Mouse (Mus musculus) lung, embryonic 14.5 days (tissue): ENCODE results near the gene Eef1akmt2. TPM values are rescaled to one million over a fixed set of nuclear protein-coding genes. Genes with fewer than 3 reads are reported as not detected.

Source experiments
- ATAC-seq: fragments of 200-750 bp; cut with Nextera tagmentation; 2 replicates; pipeline ENCODE4 v1.8.0; 2017; ENCODE audit warnings: mild to moderate bottlenecking, moderate TSS enrichment, moderate library complexity; ENCODE audit not compliant: insufficient read depth
- DNase-seq: peaks from one replicate; pipeline ENCODE4 v3.0.0-alpha.2; 2015
- H3K27ac ChIP-seq: fragments of 300-500 bp; sonication (generic); 2 replicates; pipeline ENCODE4 v1.5.1; 2014; ENCODE audit warnings: low read depth, mild to moderate bottlenecking, moderate library complexity
- H3K27me3 ChIP-seq: fragments of 300-500 bp; sonication (generic); 2 replicates; pipeline ENCODE4 v1.6.1; 2014; ENCODE audit warnings: low read length, control low read depth; ENCODE audit not compliant: insufficient read depth
- H3K36me3 ChIP-seq: fragments of 300-500 bp; sonication (generic); 2 replicates; pipeline ENCODE4 v1.6.1; 2014; ENCODE audit warnings: control low read depth; ENCODE audit not compliant: insufficient read depth
- H3K4me1 ChIP-seq: fragments of 300-500 bp; sonication (generic); 2 replicates; pipeline ENCODE4 v1.6.1; 2014; ENCODE audit warnings: antibody characterized with exemption, control low read depth; ENCODE audit not compliant: insufficient read depth
- H3K4me2 ChIP-seq: fragments of 300-500 bp; sonication (generic); 2 replicates; pipeline ENCODE4 v1.6.1; 2014; ENCODE audit warnings: mild to moderate bottlenecking
- H3K4me3 ChIP-seq: fragments of 300-500 bp; sonication (generic); 2 replicates; pipeline ENCODE4 v1.5.1; 2014; ENCODE audit warnings: low read depth, low read length
- H3K9ac ChIP-seq: fragments of 300-500 bp; sonication (generic); 2 replicates; pipeline ENCODE4 v1.6.1; 2014
- H3K9me3 ChIP-seq: fragments of 300-500 bp; sonication (generic); 2 replicates; pipeline ENCODE4 v1.6.1; 2016; ENCODE audit warnings: low read depth, low read length, control low read depth
- CTCF ChIP-seq: IDR thresholded peaks from 2 replicates; pipeline ENCODE4 v1.5.1; 2016; ENCODE audit warnings: antibody characterized with exemption, low read depth
- WGBS: fragments of 180-500 bp; shearing (Covaris S2); extraction: QIAGEN DNeasy Blood & Tissue Kit; methylation state at CpG from one replicate; pipeline ENCODE4 v1.1.7; 2014; 5-methylcytosine and 5-hydroxymethylcytosine counted together
- polyA plus RNA-seq: library from polyadenylated mRNA; unstranded; fragments of >200 nt; fragmentation: Nextera tagmentation; extraction: Ambion mirVana; gene quantifications from 2 replicates; pipeline ENCODE4 v1.2.1, GENCODE M21; 2014

Gene Eef1akmt2
- polyA plus RNA-seq, 1 experiment from 2014 or later, result 61.8 TPM

DNA sequence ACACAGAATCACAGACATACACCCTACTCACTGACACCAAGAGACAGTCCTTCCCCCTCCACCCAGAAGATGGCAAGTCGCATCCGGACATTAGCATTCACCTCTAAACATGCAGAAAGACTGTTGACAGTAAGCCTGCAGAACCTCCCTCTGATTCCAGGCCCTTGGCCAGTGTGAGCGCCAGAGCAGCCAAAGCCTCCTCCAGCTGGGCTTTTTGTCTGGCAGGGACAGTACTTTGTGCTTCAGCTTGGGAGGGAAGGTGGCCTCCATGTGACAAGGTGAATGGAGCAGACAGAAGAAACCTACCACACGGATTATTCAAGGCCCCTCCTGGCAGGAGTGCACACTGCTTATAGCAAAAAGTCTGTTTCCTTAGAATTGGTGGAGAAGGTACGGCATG, 46.2 kb downstream of the Eef1akmt2 start:
- Histone ChIP-seq H3K4me2 (no peak overlapping the region), H3K27me3 (no peaks in the 10 kb centered on the region), H3K4me3 (no peak overlapping the region), H3K27ac (no peak overlapping the region), H3K4me1 (peaks cover 32% of the 10 kb centered on the region), H3K9me3 (no peaks in the 10 kb centered on the region), H3K36me3 (no peaks in the 10 kb centered on the region), H3K9ac (no peak overlapping the region)
- ATAC-seq, result no peak
- WGBS, result 65% methylated on average over 5 of the region's 5 CpGs
- peak; percentile 28 for DNase-seq
- TF ChIP-seq CTCF, result no peak

DNA sequence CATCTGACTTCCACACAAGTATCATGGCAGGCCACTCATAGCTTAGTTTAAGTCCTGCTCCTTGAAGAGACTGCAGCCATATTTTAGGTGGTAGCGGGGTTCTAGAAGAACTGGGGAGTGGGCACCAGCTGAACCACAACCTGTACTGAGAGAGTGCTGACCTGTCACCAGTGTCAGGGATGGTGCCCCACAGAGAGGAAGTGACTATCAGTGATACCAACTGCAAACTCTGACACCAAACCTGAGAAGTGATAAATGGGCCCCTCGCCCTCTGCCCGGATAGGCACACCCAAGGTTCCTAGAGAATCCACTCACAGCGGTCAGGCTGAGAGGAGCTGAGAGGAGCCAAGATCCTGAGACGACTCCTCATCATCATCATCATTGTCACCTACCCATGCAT, 47.5 kb downstream of the Eef1akmt2 start:
- Histone ChIP-seq H3K4me1 (peaks cover 24% of the 10 kb centered on the region), H3K4me3 (no peak overlapping the region), H3K27ac (no peak overlapping the region), H3K9me3 (no peaks in the 10 kb centered on the region), H3K9ac (no peak overlapping the region), H3K36me3 (no peaks in the 10 kb centered on the region), H3K4me2 (no peak overlapping the region), H3K27me3 (no peaks in the 10 kb centered on the region)
- 80% methylated on average over 5 of the region's 5 CpGs for WGBS
- DNase-seq (no peak), ATAC-seq (no peak)
- TF ChIP-seq CTCF, result no peak

DNA sequence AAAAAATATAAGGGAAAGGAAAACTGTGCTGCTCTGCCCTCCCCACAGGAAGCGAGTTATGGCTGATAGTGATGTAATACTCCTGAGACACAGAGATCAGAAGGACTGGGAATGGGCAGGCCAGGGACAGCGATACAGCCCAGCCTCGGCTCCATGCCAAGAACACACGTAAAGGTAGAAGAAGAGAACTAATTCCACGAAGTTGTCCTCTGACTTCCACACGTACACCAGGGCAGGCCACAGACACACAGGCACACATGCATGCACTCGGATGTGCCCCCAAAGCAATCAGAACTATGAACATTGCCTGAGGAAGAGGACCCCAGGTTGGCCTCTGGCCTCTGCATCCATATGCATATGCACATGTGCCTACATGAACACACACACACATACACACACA, 48.0 kb downstream of the Eef1akmt2 start:
- H3K36me3 ChIP-seq, result no peaks in the 10 kb centered on the region
- 67% methylated on average over 7 of the region's 7 CpGs for WGBS
- no peaks in the 10 kb centered on the region for H3K27me3 ChIP-seq
- no peak for DNase-seq
- no peak overlapping the region for H3K4me2 ChIP-seq
- no peak overlapping the region for H3K27ac ChIP-seq
- ATAC-seq, result no peak
- peaks cover 24% of the 10 kb centered on the region for H3K4me1 ChIP-seq
- no peak for TF ChIP-seq CTCF
- no peak overlapping the region for H3K9ac ChIP-seq
- H3K4me3 ChIP-seq, result no peak overlapping the region
- no peaks in the 10 kb centered on the region for H3K9me3 ChIP-seq

DNA sequence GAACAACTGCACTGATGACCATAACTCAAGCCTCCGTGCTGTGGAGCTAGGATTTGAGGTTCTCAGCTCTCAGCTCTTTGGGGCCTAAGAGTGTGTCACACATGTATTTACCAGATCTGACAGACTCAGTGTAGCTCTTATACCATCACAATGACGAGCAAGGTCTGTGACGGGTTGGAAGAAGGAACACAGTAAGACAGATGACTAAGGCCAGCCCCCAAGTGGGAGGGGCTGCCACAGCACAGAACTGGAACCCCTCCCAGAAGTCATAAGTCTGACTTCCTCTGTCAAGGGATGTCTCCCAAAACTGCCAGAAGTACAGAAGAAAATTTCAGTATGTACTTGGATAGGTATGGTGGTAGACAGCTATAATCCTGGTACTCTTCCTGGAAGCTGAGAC, 48.5 kb downstream of the Eef1akmt2 start:
- DNase-seq, result peak; percentile 49

DNA sequence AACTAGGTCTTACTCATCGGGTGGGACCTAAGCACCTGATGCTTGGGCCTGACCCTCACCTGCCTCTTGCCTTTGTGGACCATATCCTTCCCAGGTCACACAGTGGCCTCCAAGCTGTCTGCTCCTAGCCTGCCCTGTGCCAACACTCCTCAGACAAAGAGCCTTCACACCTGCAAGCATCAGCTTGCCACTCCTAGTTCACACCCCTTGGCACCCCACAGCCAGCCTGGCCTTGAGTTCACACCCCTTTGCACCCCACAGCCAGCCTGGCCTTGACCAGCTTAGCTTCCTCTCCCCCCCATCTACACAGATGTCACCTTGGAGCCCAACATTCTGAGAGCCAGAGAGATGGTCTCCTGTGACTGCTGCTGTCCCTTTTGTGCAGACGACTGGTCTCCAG, 49.1 kb downstream of the Eef1akmt2 start:
- Histone ChIP-seq H3K9ac (no peak overlapping the region), H3K27ac (no peak overlapping the region), H3K4me3 (no peak overlapping the region), H3K4me1 (peaks cover 12% of the 10 kb centered on the region), H3K36me3 (no peaks in the 10 kb centered on the region), H3K4me2 (no peak overlapping the region), H3K9me3 (no peaks in the 10 kb centered on the region), H3K27me3 (no peaks in the 10 kb centered on the region)
- no peak for TF ChIP-seq CTCF
- WGBS, result 60% methylated on average over 2 of the region's 2 CpGs
- DNase-seq (no peak), ATAC-seq (no peak)

More for the DNA sequence above, 48.5 kb downstream of the Eef1akmt2 start:
- H3K27me3 ChIP-seq, result no peaks in the 10 kb centered on the region
- H3K4me3 ChIP-seq, result no peak overlapping the region
- no peak for TF ChIP-seq CTCF
- ATAC-seq, result no peak
- H3K9me3 ChIP-seq, result no peaks in the 10 kb centered on the region
- no peaks in the 10 kb centered on the region for H3K36me3 ChIP-seq
- no peak overlapping the region for H3K4me2 ChIP-seq
- 56% methylated on average over 3 of the region's 3 CpGs for WGBS
- no peak overlapping the region for H3K9ac ChIP-seq
- peaks cover 19% of the 10 kb centered on the region for H3K4me1 ChIP-seq
- H3K27ac ChIP-seq, result no peak overlapping the region

DNA sequence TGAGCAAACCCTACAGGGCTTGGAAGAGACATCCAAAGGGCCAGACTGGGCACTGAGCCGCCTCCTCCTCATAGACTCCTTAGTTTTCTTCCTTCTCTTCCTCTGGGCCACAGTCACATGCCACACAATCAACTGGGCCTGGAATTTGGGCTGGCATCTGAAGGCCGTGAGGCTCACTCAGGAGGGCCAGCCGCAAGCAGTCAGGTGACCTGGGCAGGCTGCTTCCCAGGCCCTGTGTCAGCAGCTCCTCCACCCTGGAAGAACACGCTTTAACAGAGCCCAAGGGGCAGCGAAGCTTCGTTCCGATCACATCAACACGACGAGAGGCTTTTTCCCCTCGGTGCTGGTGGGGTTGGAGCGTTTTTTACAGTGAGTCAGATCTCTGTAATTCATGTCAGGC, 49.8 kb downstream of the Eef1akmt2 start:
- ATAC-seq (no peak), DNase-seq (no peak)
- Histone ChIP-seq H3K36me3 (no peaks in the 10 kb centered on the region), H3K27ac (no peak overlapping the region), H3K4me1 (peaks cover 11% of the 10 kb centered on the region), H3K4me2 (no peak overlapping the region), H3K27me3 (no peaks in the 10 kb centered on the region), H3K4me3 (no peak overlapping the region), H3K9ac (no peak overlapping the region), H3K9me3 (no peaks in the 10 kb centered on the region)
- 84% methylated on average over 11 of the region's 11 CpGs for WGBS
- TF ChIP-seq CTCF, result no peak

DNA sequence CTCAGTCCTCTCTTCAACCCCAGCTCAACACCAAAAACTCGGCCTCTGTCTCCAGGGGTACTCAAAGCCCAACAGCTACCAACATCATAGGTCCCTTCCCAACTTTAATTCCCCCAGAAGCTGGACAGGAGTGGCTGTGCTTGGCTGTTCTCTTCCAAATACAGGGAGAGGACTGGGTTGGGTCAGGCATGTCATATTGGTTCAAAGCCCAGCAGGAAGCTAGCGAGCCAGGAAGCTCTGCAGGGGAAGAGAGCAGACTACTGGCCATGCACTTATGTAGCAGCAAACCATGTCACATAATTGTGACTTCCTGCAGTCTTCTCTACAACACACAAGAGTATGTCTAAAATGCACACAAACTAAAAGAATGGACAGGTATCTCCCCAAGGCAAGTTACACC, 50.4 kb downstream of the Eef1akmt2 start:
- no peak overlapping the region for H3K4me2 ChIP-seq
- no peaks in the 10 kb centered on the region for H3K27me3 ChIP-seq
- no peaks in the 10 kb centered on the region for H3K9me3 ChIP-seq
- peaks cover 5% of the 10 kb centered on the region for H3K4me1 ChIP-seq
- no peak for TF ChIP-seq CTCF
- H3K9ac ChIP-seq, result no peak overlapping the region
- no peak for DNase-seq
- ATAC-seq, result no peak
- no peak overlapping the region for H3K4me3 ChIP-seq
- no peaks in the 10 kb centered on the region for H3K36me3 ChIP-seq
- H3K27ac ChIP-seq, result no peak overlapping the region
- 76% methylated on average over 2 of the region's 2 CpGs for WGBS

DNA sequence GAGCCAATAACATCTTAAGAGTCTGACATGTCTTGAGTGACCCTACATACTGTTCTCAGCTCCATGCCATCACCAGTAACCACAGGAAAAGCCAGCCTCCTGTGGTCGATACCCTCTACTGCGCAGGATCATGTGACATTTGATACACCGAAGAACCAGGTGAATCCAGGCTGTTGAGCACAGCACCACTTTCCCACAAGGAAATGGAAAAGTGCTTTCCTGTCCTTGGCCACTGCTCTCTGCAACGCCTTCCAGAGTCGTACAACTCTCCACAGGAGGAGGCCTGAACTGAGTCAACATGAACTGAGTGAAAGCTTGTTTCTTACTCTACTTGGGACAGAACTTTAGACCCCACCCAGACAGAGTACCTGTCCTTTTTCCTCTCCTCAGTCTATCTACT, 51.0 kb downstream of the Eef1akmt2 start:
- no peak for DNase-seq
- Histone ChIP-seq H3K4me3 (no peak overlapping the region), H3K9ac (no peak overlapping the region), H3K36me3 (no peaks in the 10 kb centered on the region), H3K4me1 (peaks cover 4% of the 10 kb centered on the region; the same call in 1 of the 2 replicates), H3K27me3 (no peaks in the 10 kb centered on the region), H3K4me2 (no peak overlapping the region), H3K9me3 (no peaks in the 10 kb centered on the region), H3K27ac (no peak overlapping the region)
- no peak for ATAC-seq
- TF ChIP-seq CTCF, result no peak
- 66% methylated on average over 5 of the region's 5 CpGs for WGBS
